Mouse (Mus musculus): ENCODE results near the gene Hils1. TPM values are rescaled to one million over a fixed set of nuclear protein-coding genes. Genes with fewer than 3 reads are reported as not detected.
A peak's percentile ranks its signal among the peaks of the same experiment; 100 is the strongest.

Hils1 gene
- polyA plus RNA-seq, 1 experiment, result 0.14 TPM

DNA sequence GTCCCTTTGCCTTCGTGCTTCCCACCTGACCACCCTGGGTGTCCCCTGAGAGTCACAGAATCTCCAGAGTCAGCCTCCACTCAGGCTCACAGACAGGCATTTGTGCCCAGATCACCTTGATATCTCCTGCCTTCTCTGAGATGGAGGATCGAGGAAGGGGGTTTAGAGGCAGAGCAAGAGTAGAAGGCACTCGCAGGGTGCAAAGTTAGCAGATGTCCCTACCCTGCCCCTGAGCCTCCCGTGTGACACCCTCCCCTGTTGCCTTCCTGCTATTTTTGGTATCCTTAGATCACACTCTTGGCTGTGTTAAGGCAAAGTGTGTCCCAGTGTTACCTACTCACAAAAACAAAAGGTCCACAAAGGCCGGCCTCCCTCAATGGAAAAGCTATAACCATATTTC lies 8.8 kb downstream of the Hils1 start, which contains the start of gene Sgca:
Gene Sgca (minus strand): TSS at position 129 of the 400 bp plus-strand sequence.
- no peaks in the 10 kb centered on the region for H3K4me1 ChIP-seq (ENCODE audit: control insufficient read depth, insufficient read depth, insufficient read length, low read length)
- TF ChIP-seq CTCF (IDR thresholded peaks at IDR 0.05; ENCODE audit: extremely low read depth, insufficient read length, insufficient replicate concordance, low read depth, low read length) (no peak), POLR2A (IDR thresholded peaks at IDR 0.05; ENCODE audit: low read depth, low read length) (no peak)
- 72% methylated on average over 5 of the region's 5 CpGs for WGBS

DNA sequence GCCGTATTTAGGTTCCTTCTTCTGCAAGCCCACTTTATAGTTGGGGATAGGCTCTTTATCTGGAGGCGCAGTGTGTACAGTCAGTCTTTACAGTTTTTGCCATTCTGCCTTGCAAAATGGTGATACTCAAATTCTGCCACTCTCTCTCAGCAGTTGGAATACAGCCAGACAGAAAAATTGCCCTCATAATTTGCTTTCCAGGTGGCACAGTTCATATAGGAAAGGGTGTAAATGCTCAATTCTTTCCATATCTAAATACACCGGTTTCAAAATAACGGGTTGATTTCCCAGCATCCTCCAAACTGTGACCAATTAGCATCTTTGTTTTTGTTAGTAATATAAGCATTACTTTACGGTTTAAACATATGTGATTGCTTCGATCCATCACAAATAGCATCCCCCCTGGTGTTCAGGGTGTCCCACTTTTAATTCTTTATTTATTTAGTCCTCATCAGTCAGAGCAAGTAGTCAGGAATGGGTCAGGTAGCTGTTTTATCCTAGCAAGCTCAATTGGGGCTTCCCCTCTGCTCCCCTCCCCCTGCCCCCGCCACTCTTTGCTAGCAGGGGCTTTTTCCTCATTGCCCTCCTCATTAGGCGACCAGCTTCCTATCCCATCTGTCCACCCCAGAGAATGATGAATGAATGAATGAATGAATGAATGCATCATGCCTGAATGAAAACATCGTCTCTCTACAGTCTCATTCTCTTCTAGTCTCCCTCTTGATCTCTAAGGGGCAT lies 11.0 kb downstream of the Hils1 start:
- Histone ChIP-seq H3K4me1 (ENCODE audit: control insufficient read depth, insufficient read depth, insufficient read length, low read length) (no peaks in the 10 kb centered on the region), H3K4me3 (ENCODE audit: low read depth, low read length) (no peak overlapping the region), H3K36me3 (ENCODE audit: control insufficient read depth, insufficient read depth, low read length) (no peaks in the 10 kb centered on the region), H3K27ac (ENCODE audit: insufficient read depth, low read depth, low read length) (no peak overlapping the region), H3K27me3 (ENCODE audit: control insufficient read depth, insufficient read depth, low read length) (no peaks in the 10 kb centered on the region)
- 40% methylated on average over 9 of the region's 9 CpGs for WGBS
- TF ChIP-seq POLR2A (IDR thresholded peaks at IDR 0.05; ENCODE audit: low read depth, low read length) (no peak), CTCF (IDR thresholded peaks at IDR 0.05; ENCODE audit: extremely low read depth, insufficient read length, insufficient replicate concordance, low read depth, low read length) (no peak)

More for the DNA sequence above, 8.8 kb downstream of the Hils1 start, which contains the start of gene Sgca:
- Histone ChIP-seq H3K27ac (ENCODE audit: insufficient read depth, low read depth, low read length) (no peak within 1 kb of the TSS), H3K36me3 (ENCODE audit: control insufficient read depth, insufficient read depth, low read length) (no peaks in the 10 kb centered on the region), H3K27me3 (ENCODE audit: control insufficient read depth, insufficient read depth, low read length) (no peaks in the 10 kb centered on the region; the same call in 1 of the 2 replicates), H3K4me3 (ENCODE audit: low read depth, low read length) (no peak within 1 kb of the TSS)

DNA sequence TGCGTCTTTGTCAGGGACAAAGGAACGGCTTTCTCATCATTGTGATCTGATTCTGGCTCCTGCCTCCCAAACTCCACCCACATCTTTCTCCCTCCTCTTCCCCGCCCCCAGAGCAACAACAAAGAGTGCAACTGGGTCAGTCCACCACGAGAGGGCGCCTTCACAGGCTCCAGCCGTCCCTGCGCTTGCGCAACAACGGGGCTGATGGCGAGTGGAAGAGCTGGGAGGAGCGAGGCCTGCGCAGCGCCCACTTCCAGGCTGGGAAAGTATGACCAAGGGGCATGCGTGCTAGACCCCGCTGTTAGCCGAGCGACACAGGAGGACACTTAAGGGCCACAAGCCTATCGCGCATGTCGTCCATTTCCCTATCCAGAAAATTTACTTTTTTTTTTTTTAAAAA lies 11.6 kb downstream of the Hils1 start:
- TF ChIP-seq POLR2A (IDR thresholded peaks at IDR 0.05; ENCODE audit: low read depth, low read length) (no peak), CTCF (IDR thresholded peaks at IDR 0.05; ENCODE audit: extremely low read depth, insufficient read length, insufficient replicate concordance, low read depth, low read length) (peak; percentile 98; the same call in 1 of the 2 replicates)
- H3K27ac ChIP-seq (ENCODE audit: insufficient read depth, low read depth, low read length), result no peak overlapping the region
- WGBS, result under 1% methylated on average over 20 of the region's 20 CpGs

DNA sequence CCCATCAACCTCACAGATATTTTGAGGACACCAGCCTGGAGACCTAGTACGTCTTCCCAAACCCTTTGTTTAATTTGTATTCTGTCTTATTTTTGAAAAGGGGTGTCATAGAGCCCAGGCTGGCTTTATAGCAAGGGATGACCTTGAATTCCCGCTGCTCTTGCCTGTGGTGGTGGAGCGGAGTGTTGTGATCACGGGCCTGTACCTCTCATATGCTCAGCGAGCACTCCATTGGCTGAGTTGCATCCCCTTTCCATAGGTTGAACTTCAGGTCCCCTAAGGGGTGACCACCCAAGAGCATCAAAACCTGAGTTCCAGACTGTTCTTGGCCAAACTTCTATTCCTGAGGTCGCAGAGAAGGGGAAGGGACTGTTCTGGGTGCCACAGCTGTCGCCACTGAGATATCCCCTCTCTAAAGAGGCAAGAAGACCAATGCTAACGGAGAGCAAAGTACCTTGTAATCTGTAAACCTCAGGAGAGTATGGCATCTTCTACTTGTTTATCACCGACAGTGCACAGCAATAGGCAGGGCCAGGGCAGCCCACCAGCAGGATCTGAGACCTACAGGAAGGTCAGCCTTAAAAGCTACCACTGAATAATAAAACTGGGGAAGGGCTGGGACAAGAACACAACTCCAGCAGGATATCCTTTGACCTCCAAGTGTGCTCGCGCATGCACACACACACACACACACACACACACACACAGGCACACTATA lies 12.2 kb downstream of the Hils1 start:
- Histone ChIP-seq H3K27me3 (ENCODE audit: control insufficient read depth, insufficient read depth, low read length) (no peaks in the 10 kb centered on the region), H3K27ac (ENCODE audit: insufficient read depth, low read depth, low read length) (no peak overlapping the region), H3K36me3 (ENCODE audit: control insufficient read depth, insufficient read depth, low read length) (no peaks in the 10 kb centered on the region), H3K4me1 (ENCODE audit: control insufficient read depth, insufficient read depth, insufficient read length, low read length) (no peaks in the 10 kb centered on the region), H3K4me3 (ENCODE audit: low read depth, low read length) (no peak overlapping the region)
- TF ChIP-seq POLR2A (IDR thresholded peaks at IDR 0.05; ENCODE audit: low read depth, low read length), result no peak
- no peak for TF ChIP-seq CTCF (IDR thresholded peaks at IDR 0.05; ENCODE audit: extremely low read depth, insufficient read length, insufficient replicate concordance, low read depth, low read length)
- WGBS, result 80% methylated on average over 11 of the region's 11 CpGs

More for the DNA sequence above, 11.6 kb downstream of the Hils1 start:
- Histone ChIP-seq H3K4me3 (ENCODE audit: low read depth, low read length) (peak overlapping the region; percentile 25), H3K36me3 (ENCODE audit: control insufficient read depth, insufficient read depth, low read length) (no peaks in the 10 kb centered on the region), H3K4me1 (ENCODE audit: control insufficient read depth, insufficient read depth, insufficient read length, low read length) (no peaks in the 10 kb centered on the region), H3K27me3 (ENCODE audit: control insufficient read depth, insufficient read depth, low read length) (no peaks in the 10 kb centered on the region)

DNA sequence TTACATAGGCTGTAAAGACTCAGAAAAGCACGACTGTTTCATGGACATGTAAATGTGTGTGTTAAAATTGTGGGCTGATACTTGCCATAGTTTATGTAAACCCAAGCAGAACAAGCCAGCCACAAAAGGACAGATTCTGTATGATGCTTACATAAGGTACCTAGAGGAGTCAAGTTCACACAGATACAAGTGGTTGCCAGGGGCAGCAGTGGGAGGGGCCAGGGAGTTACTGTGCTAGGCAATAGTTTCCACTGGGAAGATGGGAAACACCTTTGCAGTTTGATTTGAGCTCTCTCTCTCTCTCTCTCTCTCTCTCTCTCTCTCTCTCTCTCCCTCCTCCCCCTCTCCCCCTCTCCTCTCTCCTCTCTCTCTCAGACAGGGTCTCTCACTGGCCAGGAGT lies 17.7 kb downstream of the Hils1 start:
- Histone ChIP-seq H3K4me1 (ENCODE audit: control insufficient read depth, insufficient read depth, insufficient read length, low read length) (peaks cover 10% of the 10 kb centered on the region; the same call in 1 of the 2 replicates), H3K36me3 (ENCODE audit: control insufficient read depth, insufficient read depth, low read length) (no peaks in the 10 kb centered on the region), H3K4me3 (ENCODE audit: low read depth, low read length) (no peak overlapping the region), H3K27me3 (ENCODE audit: control insufficient read depth, insufficient read depth, low read length) (no peaks in the 10 kb centered on the region), H3K27ac (ENCODE audit: insufficient read depth, low read depth, low read length) (no peak overlapping the region)
- no peak for TF ChIP-seq POLR2A (IDR thresholded peaks at IDR 0.05; ENCODE audit: low read depth, low read length)
- TF ChIP-seq CTCF (IDR thresholded peaks at IDR 0.05; ENCODE audit: extremely low read depth, insufficient read length, insufficient replicate concordance, low read depth, low read length), result no peak
- 29% methylated on average over 1 of the region's 1 CpGs for whole genome bisulfite sequencing

DNA sequence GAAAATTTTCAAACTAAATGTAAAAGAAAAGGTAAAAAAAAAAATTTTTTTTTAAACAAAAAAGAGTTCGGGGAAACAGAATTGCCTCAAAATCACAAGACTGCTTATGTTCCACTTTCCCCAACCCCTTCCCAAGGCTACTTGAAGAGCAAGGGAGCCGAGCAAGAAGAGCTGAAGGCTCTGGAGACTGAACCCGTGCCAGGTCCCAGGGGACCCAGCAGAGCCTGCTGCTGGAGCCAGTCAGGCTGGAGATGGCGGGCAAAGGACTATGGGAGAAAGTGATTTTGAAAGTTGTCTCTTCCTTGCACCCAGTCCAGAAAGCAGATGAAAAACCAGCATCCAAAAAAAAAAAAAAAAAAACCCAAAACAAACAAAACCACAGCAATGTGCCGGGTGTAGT lies 18.4 kb downstream of the Hils1 start:
- H3K27me3 ChIP-seq (ENCODE audit: control insufficient read depth, insufficient read depth, low read length), result no peaks in the 10 kb centered on the region
- H3K4me1 ChIP-seq (ENCODE audit: control insufficient read depth, insufficient read depth, insufficient read length, low read length), result peaks cover 11% of the 10 kb centered on the region; the same call in 1 of the 2 replicates
- H3K4me3 ChIP-seq (ENCODE audit: low read depth, low read length), result no peak overlapping the region
- no peak overlapping the region for H3K27ac ChIP-seq (ENCODE audit: insufficient read depth, low read depth, low read length)
- WGBS, result 71% methylated on average over 5 of the region's 5 CpGs
- H3K36me3 ChIP-seq (ENCODE audit: control insufficient read depth, insufficient read depth, low read length), result no peaks in the 10 kb centered on the region
- TF ChIP-seq CTCF (IDR thresholded peaks at IDR 0.05; ENCODE audit: extremely low read depth, insufficient read length, insufficient replicate concordance, low read depth, low read length) (no peak), POLR2A (IDR thresholded peaks at IDR 0.05; ENCODE audit: low read depth, low read length) (no peak)

DNA sequence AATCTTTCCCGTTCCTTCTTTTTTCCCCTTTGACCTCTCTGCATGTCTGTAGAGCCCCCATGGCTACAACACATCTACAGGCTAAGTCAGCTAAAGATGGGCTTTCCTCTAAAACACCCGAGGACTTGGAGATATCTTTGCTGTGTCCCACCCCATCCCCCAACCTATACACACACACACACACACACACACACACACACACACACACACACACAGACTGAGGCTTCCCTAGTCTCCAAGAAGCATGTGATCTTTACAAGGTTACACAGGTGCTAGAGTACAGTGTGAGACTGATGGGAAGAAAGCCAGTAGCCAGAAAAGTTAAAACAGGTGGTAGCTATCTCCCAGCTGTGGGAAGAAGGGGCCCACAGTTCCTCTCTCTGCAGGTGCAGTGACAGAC lies 19.0 kb downstream of the Hils1 start:
- H3K36me3 ChIP-seq (ENCODE audit: control insufficient read depth, insufficient read depth, low read length), result no peaks in the 10 kb centered on the region
- H3K4me1 ChIP-seq (ENCODE audit: control insufficient read depth, insufficient read depth, insufficient read length, low read length), result peaks cover 11% of the 10 kb centered on the region; the same call in 1 of the 2 replicates
- WGBS, result 30% methylated on average over 2 of the region's 2 CpGs
- no peaks in the 10 kb centered on the region for H3K27me3 ChIP-seq (ENCODE audit: control insufficient read depth, insufficient read depth, low read length)
- H3K4me3 ChIP-seq (ENCODE audit: low read depth, low read length), result no peak overlapping the region
- TF ChIP-seq POLR2A (IDR thresholded peaks at IDR 0.05; ENCODE audit: low read depth, low read length), result no peak
- no peak for TF ChIP-seq CTCF (IDR thresholded peaks at IDR 0.05; ENCODE audit: extremely low read depth, insufficient read length, insufficient replicate concordance, low read depth, low read length)
- no peak overlapping the region for H3K27ac ChIP-seq (ENCODE audit: insufficient read depth, low read depth, low read length)

All from small intestine, adult 2 months (tissue).